Mouse (Mus musculus) hindbrain, embryonic 10.5 days (tissue): ENCODE measurements around the gene Pmm2. TPM values are rescaled to one million over a fixed set of nuclear protein-coding genes. Genes with fewer than 3 reads are reported as not detected.

Experiments
- DNase-seq: peaks from one replicate; pipeline ENCODE4 v3.0.0-alpha.2; 2017; ENCODE audit warnings: low spot score
- H3K27ac ChIP-seq: fragments of 300-500 bp; sonication (generic); 2 replicates; pipeline ENCODE4 v1.5.1; 2016; ENCODE audit warnings: mild to moderate bottlenecking, moderate library complexity
- H3K27me3 ChIP-seq: fragments of 300-500 bp; sonication (generic); 2 replicates; pipeline ENCODE4 v1.6.1; 2016; ENCODE audit warnings: mild to moderate bottlenecking; ENCODE audit not compliant: poor library complexity, insufficient read depth, severe bottlenecking
- H3K36me3 ChIP-seq: fragments of 300-500 bp; sonication (generic); 2 replicates; pipeline ENCODE4 v1.6.1; 2016; ENCODE audit warnings: mild to moderate bottlenecking, moderate library complexity
- H3K4me1 ChIP-seq: fragments of 300-500 bp; sonication (generic); replicated peaks from 2 replicates; pipeline ENCODE4 v1.6.1; 2016; ENCODE audit warnings: mild to moderate bottlenecking
- H3K4me3 ChIP-seq: fragments of 300-500 bp; sonication (generic); 2 replicates; pipeline ENCODE4 v1.5.1; 2016; ENCODE audit warnings: mild to moderate bottlenecking, moderate library complexity
- H3K9me3 ChIP-seq: fragments of 300-500 bp; sonication (generic); 2 replicates; pipeline ENCODE4 v1.6.1; 2016; ENCODE audit warnings: mild to moderate bottlenecking, moderate library complexity
- WGBS: fragments of 180-500 bp; shearing (Covaris S2); methylation state at CpG from one replicate; pipeline ENCODE4 v1.1.7; 2016; 5-methylcytosine and 5-hydroxymethylcytosine counted together
- polyA plus RNA-seq: library from polyadenylated mRNA; unstranded; fragments of >200 nt; fragmentation: Nextera tagmentation; extraction: Ambion mirVana; gene quantifications from 2 replicates; pipeline ENCODE4 v1.2.1, GENCODE M21; 2016

The Pmm2 gene
- polyA plus RNA-seq, 1 experiment from 2014 or later: 45.3 TPM

GRCm38 (mm10) chr16:8631428-8631827, 6.0 kb upstream of the Pmm2 start:
- peaks cover 47% of the 10 kb centered on the region for H3K36me3 ChIP-seq
- DNase-seq: no peak
- H3K4me1 ChIP-seq: peaks cover 9% of the 10 kb centered on the region
- no peaks in the 10 kb centered on the region for H3K9me3 ChIP-seq
- no peak overlapping the region for H3K27ac ChIP-seq
- no peak overlapping the region for H3K4me3 ChIP-seq
- H3K27me3 ChIP-seq: no peaks in the 10 kb centered on the region
- 90% methylated on average over 5 of the region's 5 CpGs for WGBS

DNA sequence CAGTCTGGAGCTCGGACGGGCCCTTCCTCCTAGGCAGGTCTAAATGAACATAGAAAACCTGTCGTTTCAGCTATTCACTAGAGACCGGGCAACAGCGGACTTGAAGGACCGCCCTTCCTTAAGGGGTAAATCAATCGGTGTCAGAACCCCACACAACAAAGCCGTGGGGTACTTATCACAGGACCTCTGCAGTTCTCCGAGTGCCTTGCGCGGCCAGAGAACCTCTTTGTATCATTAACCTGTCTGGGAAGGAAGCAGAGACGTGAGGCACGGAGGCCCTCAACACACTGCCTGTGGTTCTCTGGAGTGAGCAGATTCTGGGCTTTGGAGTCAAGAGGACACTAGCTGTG, 632 bp upstream of the Pmm2 start:
- no peak for DNase-seq

GRCm38 (mm10) chr16:8638131-8638530, 657 bp downstream of the Pmm2 start:
- Histone ChIP-seq H3K36me3 (peaks cover 46% of the 10 kb centered on the region), H3K27ac (peak overlapping the region; percentile 95), H3K27me3 (no peaks in the 10 kb centered on the region), H3K4me3 (peak overlapping the region; percentile 89), H3K4me1 (peaks cover 24% of the 10 kb centered on the region), H3K9me3 (no peaks in the 10 kb centered on the region)
- WGBS: 53% methylated on average over 7 of the region's 7 CpGs
- no peak for DNase-seq

More for the DNA sequence above, 632 bp upstream of the Pmm2 start:
- no peaks in the 10 kb centered on the region for H3K27me3 ChIP-seq
- H3K36me3 ChIP-seq: peaks cover 46% of the 10 kb centered on the region
- H3K4me1 ChIP-seq: peaks cover 24% of the 10 kb centered on the region
- WGBS: under 1% methylated on average over 13 of the region's 13 CpGs
- H3K9me3 ChIP-seq: no peaks in the 10 kb centered on the region
- peak overlapping the region; percentile 95 for H3K27ac ChIP-seq
- peak overlapping the region; percentile 89 for H3K4me3 ChIP-seq

DNA sequence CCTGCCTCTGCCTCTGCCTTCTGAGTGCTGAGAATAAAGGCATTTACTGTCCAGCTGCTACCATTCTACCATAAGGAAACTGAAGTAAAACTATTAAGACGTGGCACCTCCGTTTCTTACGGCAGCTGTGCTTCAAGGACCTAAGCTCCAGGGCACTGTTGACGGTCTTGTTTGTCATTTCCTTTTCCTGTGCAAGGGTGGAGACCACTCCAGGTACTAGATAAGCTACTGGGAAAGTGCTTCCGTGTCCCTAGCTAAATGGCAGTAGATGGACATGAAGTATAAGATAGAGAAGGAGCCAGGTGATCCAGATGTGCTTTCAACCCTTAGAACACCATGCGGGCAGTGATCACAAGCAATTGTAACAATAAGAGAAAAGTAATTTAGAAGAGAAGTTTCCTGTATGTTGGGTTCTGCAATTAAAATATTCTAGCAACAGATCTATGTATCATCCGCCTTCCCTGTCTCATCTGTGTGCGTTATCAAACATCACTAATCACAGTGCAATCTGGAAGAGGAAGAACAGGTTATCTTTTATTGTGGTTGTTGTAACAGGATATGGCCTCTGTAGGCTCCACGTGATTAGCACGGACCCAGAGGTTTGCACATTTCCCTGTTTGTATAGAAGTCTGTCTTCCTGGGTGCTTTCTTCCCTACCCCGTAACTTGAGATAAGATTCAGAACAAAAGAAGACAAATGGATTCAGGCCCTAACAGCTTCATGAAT, 2.2 kb downstream of the Pmm2 start:
- Histone ChIP-seq H3K9me3 (no peaks in the 10 kb centered on the region), H3K4me3 (no peak overlapping the region), H3K27ac (no peak overlapping the region), H3K27me3 (no peaks in the 10 kb centered on the region), H3K36me3 (peaks cover 51% of the 10 kb centered on the region), H3K4me1 (peaks cover 24% of the 10 kb centered on the region)
- 90% methylated on average over 11 of the region's 11 CpGs for WGBS
- no peak for DNase-seq

DNA sequence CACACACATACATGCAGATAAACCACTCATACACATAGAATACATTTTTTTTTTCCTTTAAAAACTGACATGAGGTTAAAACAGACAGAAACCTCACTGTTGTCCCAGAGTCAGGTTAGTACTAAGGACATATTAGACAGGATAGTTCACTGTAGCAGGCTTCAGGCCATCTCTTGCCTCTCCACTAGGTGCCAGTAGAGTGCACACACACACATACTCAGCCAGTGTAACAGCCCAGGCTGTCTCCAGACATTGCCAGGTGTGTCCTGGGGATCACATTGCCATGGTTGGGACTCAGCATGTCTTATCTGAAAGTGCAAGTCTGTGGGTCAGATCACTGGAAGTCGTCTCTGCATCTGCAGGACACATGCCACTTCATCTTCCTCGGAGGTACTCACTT, 6.4 kb downstream of the Pmm2 start:
- peaks cover under 1% of the 10 kb centered on the region; the same call in 1 of the 2 replicates for H3K4me1 ChIP-seq
- H3K4me3 ChIP-seq: no peak overlapping the region
- peak; percentile 29 for DNase-seq
- no peaks in the 10 kb centered on the region for H3K9me3 ChIP-seq
- 83% methylated on average over 2 of the region's 2 CpGs for WGBS
- no peaks in the 10 kb centered on the region for H3K27me3 ChIP-seq
- H3K36me3 ChIP-seq: peaks cover 78% of the 10 kb centered on the region
- H3K27ac ChIP-seq: no peak overlapping the region

DNA sequence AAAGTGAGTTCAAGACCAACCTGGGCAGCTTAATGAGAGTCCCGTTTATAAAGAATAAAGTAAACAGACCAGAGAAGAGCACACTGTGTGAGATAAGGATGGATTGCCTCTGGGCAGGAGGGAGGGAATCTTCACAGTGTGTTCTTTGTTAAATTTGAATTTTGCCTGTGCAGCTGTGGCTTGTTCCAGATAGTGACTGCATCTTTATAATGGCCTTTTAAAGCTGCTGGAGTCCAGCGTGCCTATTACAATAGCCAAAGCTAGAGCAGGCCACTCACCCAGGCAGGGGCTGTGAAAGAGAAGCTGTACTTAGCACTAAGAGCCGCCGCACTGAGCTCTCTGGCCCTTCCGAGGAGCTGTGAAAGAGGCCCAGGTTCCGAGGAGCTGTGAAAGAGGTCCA, 8.1 kb downstream of the Pmm2 start:
- DNase-seq: no peak
- Histone ChIP-seq H3K27me3 (no peaks in the 10 kb centered on the region), H3K4me3 (no peak overlapping the region), H3K9me3 (no peaks in the 10 kb centered on the region), H3K36me3 (peaks cover 94% of the 10 kb centered on the region), H3K27ac (no peak overlapping the region), H3K4me1 (no peaks in the 10 kb centered on the region)
- WGBS: 88% methylated on average over 6 of the region's 6 CpGs

DNA sequence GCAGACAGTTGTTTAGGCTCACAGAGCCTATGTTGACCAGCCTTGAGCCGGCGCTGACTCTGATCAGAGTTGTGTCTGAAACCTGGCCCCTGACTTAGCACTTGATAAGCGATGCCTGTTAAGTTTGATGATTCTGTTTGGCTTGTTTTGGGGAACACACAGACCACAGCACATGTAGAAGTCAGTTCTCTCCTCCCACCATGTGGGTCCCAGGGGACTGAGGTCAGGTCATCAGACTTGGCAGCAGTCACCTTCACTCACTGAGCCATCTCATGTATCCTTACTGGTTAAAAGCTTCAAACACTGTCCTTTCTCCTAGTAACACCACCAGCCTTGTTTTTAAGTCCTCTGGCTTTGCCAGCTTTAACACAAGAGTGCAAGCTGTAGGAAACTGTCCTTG, 12.5 kb downstream of the Pmm2 start:
- 94% methylated on average over 3 of the region's 3 CpGs for WGBS
- Histone ChIP-seq H3K27ac (no peak overlapping the region), H3K36me3 (peaks cover 99% of the 10 kb centered on the region)

DNA sequence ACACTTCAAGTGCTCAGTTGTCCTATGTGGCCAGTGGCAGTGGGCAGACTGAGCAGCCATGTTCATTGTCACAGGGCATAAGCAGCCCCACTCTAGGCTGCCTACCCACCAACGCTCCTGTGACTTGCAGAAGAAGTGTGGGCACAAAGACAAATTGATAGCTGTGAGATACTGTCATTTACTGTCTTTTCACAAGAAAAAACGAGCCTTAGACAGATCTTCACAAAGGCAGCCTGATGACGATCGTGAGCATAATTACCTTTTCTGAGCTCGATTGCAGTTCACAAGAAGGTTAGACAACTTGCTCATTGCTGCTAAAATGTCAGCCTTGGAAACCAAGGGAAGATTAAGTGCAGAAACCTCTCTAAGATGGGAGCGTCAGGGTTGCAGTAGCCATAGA, 17.6 kb downstream of the Pmm2 start:
- H3K4me3 ChIP-seq: no peak overlapping the region
- H3K9me3 ChIP-seq: no peaks in the 10 kb centered on the region
- H3K27me3 ChIP-seq: no peaks in the 10 kb centered on the region
- DNase-seq: no peak
- H3K27ac ChIP-seq: no peak overlapping the region
- H3K36me3 ChIP-seq: peaks cover 99% of the 10 kb centered on the region
- 89% methylated on average over 6 of the region's 6 CpGs for WGBS
- H3K4me1 ChIP-seq: no peaks in the 10 kb centered on the region

More for the DNA sequence above, 12.5 kb downstream of the Pmm2 start:
- Histone ChIP-seq H3K4me3 (no peak overlapping the region), H3K4me1 (no peaks in the 10 kb centered on the region), H3K9me3 (no peaks in the 10 kb centered on the region), H3K27me3 (no peaks in the 10 kb centered on the region)
- no peak for DNase-seq

GRCm38 (mm10) chr16:8655599-8655998, 18.1 kb downstream of the Pmm2 start:
- H3K27ac ChIP-seq: no peak overlapping the region
- H3K4me1 ChIP-seq: no peaks in the 10 kb centered on the region
- no peaks in the 10 kb centered on the region for H3K9me3 ChIP-seq
- peaks cover 99% of the 10 kb centered on the region for H3K36me3 ChIP-seq
- no peaks in the 10 kb centered on the region for H3K27me3 ChIP-seq
- DNase-seq: no peak
- H3K4me3 ChIP-seq: no peak overlapping the region
- 84% methylated on average over 9 of the region's 9 CpGs for WGBS

GRCm38 (mm10) chr16:8656256-8656655, 18.8 kb downstream of the Pmm2 start:
- WGBS: 89% methylated on average over 2 of the region's 2 CpGs
- no peak for DNase-seq
- no peaks in the 10 kb centered on the region for H3K9me3 ChIP-seq
- no peak overlapping the region for H3K4me3 ChIP-seq
- no peaks in the 10 kb centered on the region for H3K4me1 ChIP-seq
- H3K36me3 ChIP-seq: peaks cover 97% of the 10 kb centered on the region
- no peaks in the 10 kb centered on the region for H3K27me3 ChIP-seq
- no peak overlapping the region for H3K27ac ChIP-seq

DNA sequence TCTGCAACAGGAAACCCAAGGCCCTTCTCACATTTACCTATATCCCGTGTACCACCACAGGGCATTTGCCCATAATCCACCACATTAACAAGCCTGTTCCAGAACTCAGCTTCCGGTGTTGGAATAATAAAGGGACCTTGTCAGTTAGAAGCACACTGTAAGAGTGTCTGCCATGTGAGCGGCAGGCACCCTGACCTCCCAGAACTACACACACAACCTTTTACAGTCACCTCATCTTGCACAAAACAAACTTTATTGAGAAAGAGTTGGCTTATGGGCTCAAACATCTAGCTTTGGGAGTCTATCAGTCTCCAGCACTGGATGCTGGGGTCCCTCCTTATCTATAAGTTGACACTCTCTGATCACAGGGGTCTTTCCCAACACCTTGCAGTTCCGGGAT, 20.9 kb downstream of the Pmm2 start:
- H3K4me1 ChIP-seq: peaks cover 2% of the 10 kb centered on the region; the same call in 1 of the 2 replicates
- 90% methylated on average over 4 of the region's 4 CpGs for WGBS
- H3K27me3 ChIP-seq: no peaks in the 10 kb centered on the region
- no peak overlapping the region for H3K4me3 ChIP-seq
- H3K36me3 ChIP-seq: peaks cover 97% of the 10 kb centered on the region
- H3K27ac ChIP-seq: no peak overlapping the region
- DNase-seq: no peak
- no peaks in the 10 kb centered on the region for H3K9me3 ChIP-seq

DNA sequence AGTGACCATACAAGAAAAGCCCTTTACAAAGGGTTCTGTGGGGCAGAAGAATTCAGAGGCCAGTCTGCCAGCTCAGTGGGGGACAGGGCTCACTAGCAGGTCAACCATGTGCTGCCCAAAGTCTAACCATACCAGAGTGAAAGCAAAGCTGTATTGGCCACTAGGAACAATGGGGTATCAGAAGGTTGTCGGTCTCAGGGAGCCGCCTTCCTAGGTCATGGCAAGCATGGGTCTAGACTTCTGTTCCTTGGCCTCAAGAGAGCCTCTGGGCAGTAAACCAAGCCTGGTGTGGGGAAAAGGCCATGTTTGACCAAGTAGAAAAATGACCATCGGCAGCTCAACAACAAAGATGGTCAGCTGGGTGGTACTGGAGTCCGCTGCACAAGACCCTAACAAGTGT, 21.3 kb downstream of the Pmm2 start:
- 89% methylated on average over 4 of the region's 4 CpGs for WGBS
- no peak overlapping the region for H3K27ac ChIP-seq
- H3K36me3 ChIP-seq: peaks cover 97% of the 10 kb centered on the region
- peaks cover 5% of the 10 kb centered on the region; the same call in 1 of the 2 replicates for H3K4me1 ChIP-seq
- H3K27me3 ChIP-seq: no peaks in the 10 kb centered on the region
- no peak for DNase-seq
- no peak overlapping the region for H3K4me3 ChIP-seq
- no peaks in the 10 kb centered on the region for H3K9me3 ChIP-seq

GRCm38 (mm10) chr16:8663022-8663421, 25.5 kb downstream of the Pmm2 start:
- 77% methylated on average over 2 of the region's 2 CpGs for WGBS
- no peaks in the 10 kb centered on the region for H3K9me3 ChIP-seq
- H3K27me3 ChIP-seq: no peaks in the 10 kb centered on the region
- H3K4me1 ChIP-seq: peaks cover 33% of the 10 kb centered on the region
- H3K36me3 ChIP-seq: peaks cover 95% of the 10 kb centered on the region
- H3K4me3 ChIP-seq: no peak overlapping the region
- no peak for DNase-seq
- no peak overlapping the region for H3K27ac ChIP-seq
